Comparison of ENCODE assay signal across 8 mouse cellular contexts in the genomic region with DNA sequence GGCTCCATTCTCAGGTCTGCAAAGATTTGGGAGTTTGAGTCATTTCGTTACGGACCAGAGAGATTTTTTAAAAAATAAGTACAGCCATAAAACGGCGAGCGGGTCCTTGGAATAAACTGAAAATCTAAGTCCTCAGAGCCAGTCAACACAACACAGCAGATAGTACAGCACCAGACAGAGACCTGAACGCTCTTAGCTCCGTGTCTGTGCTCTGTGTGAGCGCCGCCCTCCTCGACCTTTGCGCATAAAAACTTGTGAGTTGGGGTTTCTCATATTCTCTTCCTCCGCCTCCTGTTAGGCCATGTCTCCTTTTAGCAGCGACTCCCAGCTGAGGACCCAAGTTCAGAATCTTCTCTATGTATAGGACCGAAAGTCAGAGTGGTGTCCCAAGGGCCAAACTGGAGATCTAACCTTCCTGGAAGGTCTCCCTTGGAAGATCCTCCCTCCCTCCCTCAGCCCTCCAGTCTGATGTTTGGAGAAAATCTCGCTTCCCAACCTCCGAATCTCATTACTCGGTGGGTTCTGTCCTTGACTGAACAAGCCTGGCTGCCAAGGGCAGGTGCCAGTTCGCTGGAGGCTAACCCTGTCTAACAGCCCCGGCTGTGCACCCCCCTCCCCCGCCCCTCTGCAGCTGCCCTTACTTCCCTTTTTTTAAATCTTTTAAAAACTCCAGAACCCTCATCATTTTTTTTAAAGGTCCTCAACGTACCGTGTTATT.
DNase-seq lines count a peak whose midpoint lies in the region; ATAC-seq and TF ChIP-seq lines count a peak whose summit lies in the region.

No protein-coding gene starts in this region.

- H3K4me3 ChIP-seq in gastrocnemius, adult 2 months, result peak overlapping the region; percentile 67
- peak overlapping the region; percentile 40 to 43; a peak in 3 of 4 replicates for H3K4me3 ChIP-seq in MEL (ENCODE audit: control insufficient read depth in 1 of 2, insufficient read depth in 1 of 2, low read depth in 2 of 2, low read length in 2 of 2)
- peak overlapping the region; percentile 19; the same call in 1 of the 2 replicates for H3K4me3 ChIP-seq in forebrain, postnatal 0 days (ENCODE audit: low read depth, low read length)

- 0 out of 4 replicates have a peak, but pooled peaks cover 0 to 2% of the 10 kb centered on the region in 2 experiments for H3K4me1 ChIP-seq in MEL (ENCODE audit: control insufficient read depth in 1 of 2, insufficient read depth in 2 of 2, low read length in 2 of 2)
- no peaks in the 10 kb centered on the region for H3K4me1 ChIP-seq in forebrain, postnatal 0 days (ENCODE audit: insufficient read depth)

- TF ChIP-seq POLR2A in MEL (IDR thresholded peaks at IDR 0.05; ENCODE audit: control insufficient read depth in 1 of 2, insufficient read depth in 1 of 2, low read depth in 1 of 2, low read length in 2 of 2, poor library complexity in 1 of 2), result no peak

- 5% methylated on average over 22 of the region's 22 CpGs for WGBS in forebrain, postnatal 0 days

- DNase-seq in gastrocnemius, adult 2 months, result no peak
- DNase-seq in gastrocnemius, adult 8-10 months (ENCODE audit: low spot score in 2 of 2), result no peak
- DNase-seq in MEL (ENCODE audit: low read depth, low spot score), result peak; percentile 57
- DNase-seq in forebrain, postnatal 0 days, result peak; percentile 41
- no peak for DNase-seq in layer of hippocampus, adult 9-11 months
- no peak for DNase-seq in cerebellum, adult 18-20 months

- TF ChIP-seq EP300 in MEL (IDR thresholded peaks at IDR 0.05; ENCODE audit: low read depth in 1 of 2, low read length in 2 of 2), result no peak

- H3K79me2 ChIP-seq in MEL (ENCODE audit: control insufficient read depth, insufficient read depth, low read length, poor library complexity), result no peaks in the 10 kb centered on the region

- intact Hi-C loops in gastrocnemius, adult 2 months (cut with DNase I), result loop anchor here (10.0 kb wide), 1 partner anchor 1727 kb away; no protein-coding TSS in a partner anchor

- no peaks in the 10 kb centered on the region for H3K27me3 ChIP-seq in MEL (ENCODE audit: control insufficient read depth in 1 of 2, insufficient read depth in 2 of 2, low read length in 2 of 2)
- peaks cover 55% of the 10 kb centered on the region for H3K27me3 ChIP-seq in forebrain, postnatal 0 days (ENCODE audit: insufficient read depth, low read length)

- no peak overlapping the region for H3K27ac ChIP-seq in gastrocnemius, adult 2 months
- H3K27ac ChIP-seq in MEL (ENCODE audit: control insufficient read depth, low read depth, low read length), result no peak overlapping the region
- no peak overlapping the region for H3K27ac ChIP-seq in forebrain, postnatal 0 days (ENCODE audit: low read depth, low read length)

- no peak for TF ChIP-seq RAD21 in MEL (IDR thresholded peaks at IDR 0.05; ENCODE audit: low read depth, low read length)

- no peak overlapping the region; the same call in 1 of the 2 replicates for H3K9ac ChIP-seq in MEL (ENCODE audit: control insufficient read depth, low read depth, low read length, poor library complexity, severe bottlenecking)
- H3K9ac ChIP-seq in forebrain, postnatal 0 days, result peak overlapping the region; percentile 23; the same call in 1 of the 2 replicates

- no peaks in the 10 kb centered on the region for H3K9me3 ChIP-seq in MEL (replicated peaks; ENCODE audit: insufficient read depth, low read length)
- no peaks in the 10 kb centered on the region for H3K9me3 ChIP-seq in forebrain, postnatal 0 days (ENCODE audit: low read length)

- no peak for TF ChIP-seq CTCF in gastrocnemius, adult 2 months (IDR thresholded peaks at IDR 0.05)
- no peak for TF ChIP-seq CTCF in MEL (IDR thresholded peaks at IDR 0.05 in 2 of 3, conservative IDR thresholded peaks at IDR 0.05 in 1 of 3; ENCODE audit: control insufficient read depth in 1 of 3, insufficient read depth in 1 of 3, low read depth in 2 of 3, low read length in 3 of 3, poor library complexity in 1 of 3, severe bottlenecking in 1 of 3)
- TF ChIP-seq CTCF in forebrain, postnatal 0 days (IDR thresholded peaks at IDR 0.05; ENCODE audit: low read depth), result no peak

- no peak for ATAC-seq in forebrain, postnatal 0 days
- ATAC-seq in megakaryocyte, adult 5-6 weeks (ENCODE audit: poor library complexity, severe bottlenecking), result peak; percentile 46
- ATAC-seq in megakaryocyte-erythroid progenitor cell, adult 5-6 weeks (replicated peaks; ENCODE audit: low FRiP score, low TSS enrichment, poor library complexity, severe bottlenecking), result no peak

- peak overlapping the region; percentile 49 for H3K4me2 ChIP-seq in forebrain, postnatal 0 days (ENCODE audit: low read depth)

- no peaks in the 10 kb centered on the region for H3K36me3 ChIP-seq in MEL (ENCODE audit: control insufficient read depth in 1 of 2, insufficient read depth in 2 of 2, low read length in 2 of 2)
- no peaks in the 10 kb centered on the region for H3K36me3 ChIP-seq in forebrain, postnatal 0 days (ENCODE audit: insufficient read depth)

TF ChIP-seq in MEL, 35 proteins besides CTCF, POLR2A, EP300 and RAD21:
- TF ChIP-seq UBTF (IDR thresholded peaks at IDR 0.05; ENCODE audit: borderline replicate concordance, insufficient read depth, low read depth, low read length) (no peak), SMC3 (IDR thresholded peaks at IDR 0.05; ENCODE audit: low read depth, low read length) (0 out of 2 replicates have a peak, but pooled peaks have one; percentile 22), GATA1 (IDR thresholded peaks at IDR 0.05; ENCODE audit: low read depth, low read length) (no peak), MAZ (IDR thresholded peaks at IDR 0.05; ENCODE audit: low read depth, low read length) (0 out of 2 replicates have a peak, but pooled peaks have one; percentile 25), E2F4 (IDR thresholded peaks at IDR 0.05; ENCODE audit: borderline replicate concordance, low read depth, low read length) (no peak), ETS1 (IDR thresholded peaks at IDR 0.05; ENCODE audit: low read depth, low read length) (no peak), USF1 (IDR thresholded peaks at IDR 0.05; ENCODE audit: low read depth, low read length) (no peak), TCF12 (IDR thresholded peaks at IDR 0.05; ENCODE audit: low read depth, low read length) (peak; percentile 22; the same call in 1 of the 2 replicates), TBP (IDR thresholded peaks at IDR 0.05; ENCODE audit: low read depth, low read length) (no peak), ZNF384 (IDR thresholded peaks at IDR 0.05; ENCODE audit: low read depth, low read length) (peak; percentile 61; the same call in 1 of the 2 replicates), USF2 (IDR thresholded peaks at IDR 0.05; ENCODE audit: borderline replicate concordance in 1 of 2, insufficient read depth in 1 of 2, low read depth in 1 of 2, low read length in 2 of 2) (no peak)

Comparison
In these comparisons a context has a peak if more than half of its experiments do, and no peak if none do; other contexts are left out.
1. DNase-seq: peak in MEL (single experiment) and forebrain, postnatal 0 days (single experiment); none in gastrocnemius, adult 2 months (single experiment), gastrocnemius, adult 8-10 months (0 of 2), layer of hippocampus, adult 9-11 months (single experiment) and cerebellum, adult 18-20 months (0 of 2).
2. Peak in every context shown above with its lines, with median percentiles within 50 percentile points of each other: H3K4me3 ChIP-seq.